ENCODE assay signal across 9 mouse cellular contexts in the genomic region with DNA sequence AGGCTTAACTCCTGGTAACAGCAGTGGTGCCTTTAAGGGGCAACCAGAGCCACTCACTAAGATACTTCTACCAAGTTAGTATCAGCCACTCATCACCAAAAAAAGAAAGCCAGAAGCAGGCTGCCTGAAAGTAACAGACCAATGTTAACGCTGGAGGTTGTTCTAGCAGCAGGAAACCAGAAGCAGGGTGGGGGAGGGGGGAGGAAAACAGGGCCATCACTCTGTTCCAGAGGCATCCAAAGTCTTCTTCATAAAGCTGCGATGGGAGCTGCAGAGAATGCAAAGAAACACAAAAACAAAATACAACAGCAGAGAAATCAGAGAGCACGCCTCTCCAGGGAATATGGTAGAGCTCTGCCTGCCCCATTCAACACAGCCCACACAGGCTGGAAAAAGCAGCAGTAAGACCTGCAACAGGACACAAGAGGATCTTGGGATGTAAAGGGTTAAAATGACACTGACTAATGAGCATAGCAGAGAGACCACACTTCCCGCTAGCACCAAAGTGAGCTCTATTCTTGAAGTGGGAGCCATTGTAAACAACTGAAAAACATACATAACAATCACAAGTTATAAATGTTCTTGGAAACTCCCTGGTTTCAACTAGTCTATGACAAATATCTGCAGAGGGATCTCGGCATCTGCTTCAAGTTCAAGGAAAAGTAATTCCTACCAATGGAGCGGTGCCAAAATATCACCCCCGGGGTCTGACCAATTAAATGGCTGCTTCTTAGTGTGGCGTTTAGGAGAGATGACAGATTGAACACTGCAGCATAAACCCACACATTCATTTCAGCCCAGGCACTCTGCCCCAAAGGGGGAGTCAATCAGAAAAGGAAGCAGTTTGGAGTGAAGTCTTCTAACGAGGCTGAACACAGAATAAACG. TPM values are rescaled to one million over a fixed set of nuclear protein-coding genes. Genes with fewer than 3 reads are reported as not detected.
DNase-seq lines count a peak whose midpoint lies in the region; ATAC-seq and TF ChIP-seq lines count a peak whose summit lies in the region.
"Had no signal": no experiment of that assay in that cellular context is flagged by ENCODE, and none has a peak within 500 bp of the region (broad histone marks: within the 10 kb centered on the region; RNA-seq: fewer than 3 reads in every experiment).

No protein-coding gene starts in this region.

- 18% methylated on average over 10 of the region's 10 CpGs for WGBS in intestine, embryonic 14.5 days
- 45% methylated on average over 10 of the region's 10 CpGs for WGBS in intestine, postnatal 0 days
- WGBS in hindbrain, embryonic 12.5 days = 21% methylated on average over 10 of the region's 10 CpGs
- 23% methylated on average over 10 of the region's 10 CpGs for WGBS in stomach, embryonic 16.5 days

- H3K4me2 ChIP-seq in intestine, embryonic 14.5 days (ENCODE audit: low read length) = peak overlapping the region; percentile 38
- no peak overlapping the region for H3K4me2 ChIP-seq in intestine, postnatal 0 days (replicated peaks; ENCODE audit: low read depth)
- H3K4me2 ChIP-seq in hindbrain, embryonic 12.5 days (replicated peaks) = peak overlapping the region; percentile 34
- peak overlapping the region; percentile 35; the same call in 1 of the 2 replicates for H3K4me2 ChIP-seq in stomach, embryonic 16.5 days (ENCODE audit: low read depth, low read length)

- DNase-seq in intestine, embryonic 14.5 days (ENCODE audit: low spot score) = peak; percentile 61
- DNase-seq in right cerebral cortex, adult 2 months (ENCODE audit: low spot score in 2 of 2) = peak; percentile 19 to 32
- DNase-seq in right cerebral cortex, postnatal 25 days = no peak
- no peak for DNase-seq in gastrocnemius, postnatal 36 days
- DNase-seq in frontal cortex, postnatal 14 days (ENCODE audit: low spot score in 2 of 2) = no peak

- ATAC-seq in intestine, embryonic 14.5 days (replicated peaks; ENCODE audit: low FRiP score, low TSS enrichment, low read depth) = no peak
- ATAC-seq in intestine, postnatal 0 days = no peak
- ATAC-seq in hindbrain, embryonic 12.5 days (ENCODE audit: low FRiP score) = 0 out of 2 replicates have a peak, but pooled peaks have one; percentile 56
- no peak; the same call in 1 of the 2 replicates for ATAC-seq in stomach, embryonic 16.5 days (ENCODE audit: insufficient read depth, low FRiP score)

- H3K27ac ChIP-seq in intestine, embryonic 14.5 days (ENCODE audit: low read depth) = no peak overlapping the region
- H3K27ac ChIP-seq in intestine, postnatal 0 days (ENCODE audit: low read depth, low read length) = no peak overlapping the region
- H3K27ac ChIP-seq in hindbrain, embryonic 12.5 days = no peak overlapping the region
- no peak overlapping the region for H3K27ac ChIP-seq in stomach, embryonic 16.5 days (ENCODE audit: low read length)

- no peak for TF ChIP-seq CTCF in intestine, postnatal 0 days (IDR thresholded peaks at IDR 0.05; ENCODE audit: low read depth)

- H3K9me3 ChIP-seq in intestine, embryonic 14.5 days (ENCODE audit: control insufficient read depth, low read length) = no peaks in the 10 kb centered on the region
- H3K9me3 ChIP-seq in intestine, postnatal 0 days (ENCODE audit: control insufficient read depth) = no peaks in the 10 kb centered on the region
- no peaks in the 10 kb centered on the region for H3K9me3 ChIP-seq in hindbrain, embryonic 12.5 days (replicated peaks)
- H3K9me3 ChIP-seq in stomach, embryonic 16.5 days (replicated peaks; ENCODE audit: control insufficient read depth, low read length) = no peaks in the 10 kb centered on the region
- H3K9me3 ChIP-seq: G1E had no signal

- intact Hi-C loops in gastrocnemius, postnatal 36 days (cut with DNase I) = no loop called here

- no peak overlapping the region for H3K4me3 ChIP-seq in intestine, embryonic 14.5 days (ENCODE audit: low read depth, low read length)
- no peak overlapping the region for H3K4me3 ChIP-seq in intestine, postnatal 0 days (ENCODE audit: low read depth, low read length)
- 0 out of 2 replicates have a peak overlapping the region, but pooled peaks have one; percentile 2 for H3K4me3 ChIP-seq in hindbrain, embryonic 12.5 days
- peak overlapping the region; percentile 5; the same call in 1 of the 2 replicates for H3K4me3 ChIP-seq in stomach, embryonic 16.5 days (replicated peaks; ENCODE audit: low read length)

- no peak overlapping the region for H3K9ac ChIP-seq in intestine, embryonic 14.5 days (ENCODE audit: low read length)
- H3K9ac ChIP-seq in intestine, postnatal 0 days (ENCODE audit: low read depth, low read length) = no peak overlapping the region
- H3K9ac ChIP-seq in hindbrain, embryonic 12.5 days = no peak overlapping the region
- peak overlapping the region; percentile 26; the same call in 1 of the 2 replicates for H3K9ac ChIP-seq in stomach, embryonic 16.5 days (ENCODE audit: low read length)

- H3K4me1 ChIP-seq in intestine, embryonic 14.5 days (replicated peaks; ENCODE audit: control insufficient read depth, insufficient read depth, low read length) = peaks cover 14% of the 10 kb centered on the region
- H3K4me1 ChIP-seq in intestine, postnatal 0 days (replicated peaks; ENCODE audit: control insufficient read depth, insufficient read depth, low read length) = no peaks in the 10 kb centered on the region
- peaks cover 18% of the 10 kb centered on the region for H3K4me1 ChIP-seq in hindbrain, embryonic 12.5 days
- peaks cover 16% of the 10 kb centered on the region for H3K4me1 ChIP-seq in stomach, embryonic 16.5 days (ENCODE audit: control insufficient read depth, insufficient read depth, low read length)

- no peaks in the 10 kb centered on the region for H3K36me3 ChIP-seq in intestine, embryonic 14.5 days (ENCODE audit: control insufficient read depth, insufficient read depth, low read length)
- H3K36me3 ChIP-seq in intestine, postnatal 0 days (ENCODE audit: control insufficient read depth, insufficient read depth) = no peaks in the 10 kb centered on the region
- H3K36me3 ChIP-seq in hindbrain, embryonic 12.5 days = no peaks in the 10 kb centered on the region
- no peaks in the 10 kb centered on the region for H3K36me3 ChIP-seq in stomach, embryonic 16.5 days (ENCODE audit: control insufficient read depth, insufficient read depth, low read length)

- no peaks in the 10 kb centered on the region for H3K27me3 ChIP-seq in intestine, embryonic 14.5 days (replicated peaks; ENCODE audit: control insufficient read depth, insufficient read depth, low read length)
- no peaks in the 10 kb centered on the region for H3K27me3 ChIP-seq in intestine, postnatal 0 days (replicated peaks; ENCODE audit: control insufficient read depth, insufficient read depth, low read length)
- H3K27me3 ChIP-seq in hindbrain, embryonic 12.5 days = no peaks in the 10 kb centered on the region
- no peaks in the 10 kb centered on the region for H3K27me3 ChIP-seq in stomach, embryonic 16.5 days (ENCODE audit: control insufficient read depth, insufficient read depth, low read length)

RNA-seq across cellular contexts. Expression of a gene that starts 39.8 kb away (rescaled TPM):
- polyA plus RNA-seq in intestine, embryonic 14.5 days (2014; fragmentation: Nextera tagmentation; extraction: Ambion mirVana) = 12.1 and 13.5 TPM in 2 replicates
- polyA plus RNA-seq in intestine, postnatal 0 days (2015; fragmentation: Nextera tagmentation; extraction: Ambion mirVana) = 9.7 and 9.8 TPM in 2 replicates
- 8.9 and 9.6 TPM in 2 replicates for polyA plus RNA-seq in hindbrain, embryonic 12.5 days (2016; fragmentation: Nextera tagmentation; extraction: Ambion mirVana)
- 21.9 and 23.8 TPM in 2 replicates for polyA plus RNA-seq in stomach, embryonic 16.5 days (2015; fragmentation: Nextera tagmentation; extraction: Ambion mirVana)
- 1 to 10 TPM; 5.6 to 9.7 TPM for total RNA-seq in gastrocnemius, postnatal 36 days (2021)

RNA-seq across cellular contexts. Expression of a gene that starts 50.3 kb away (rescaled TPM):
- 37.4 and 37.6 TPM in 2 replicates for polyA plus RNA-seq in intestine, embryonic 14.5 days (2014; fragmentation: Nextera tagmentation; extraction: Ambion mirVana)
- 8.4 and 9.2 TPM in 2 replicates for polyA plus RNA-seq in intestine, postnatal 0 days (2015; fragmentation: Nextera tagmentation; extraction: Ambion mirVana)
- 49.9 and 50.1 TPM in 2 replicates for polyA plus RNA-seq in hindbrain, embryonic 12.5 days (2016; fragmentation: Nextera tagmentation; extraction: Ambion mirVana)
- 27.3 and 30.7 TPM in 2 replicates for polyA plus RNA-seq in stomach, embryonic 16.5 days (2015; fragmentation: Nextera tagmentation; extraction: Ambion mirVana)
- 10 to 100 TPM; 17.4 to 19.5 TPM for total RNA-seq in gastrocnemius, postnatal 36 days (2021)

RNA-seq across cellular contexts. Expression of a gene that starts 59.2 kb away (rescaled TPM):
- polyA plus RNA-seq in intestine, embryonic 14.5 days (2014; fragmentation: Nextera tagmentation; extraction: Ambion mirVana) = 14.7 and 15.4 TPM in 2 replicates
- polyA plus RNA-seq in intestine, postnatal 0 days (2015; fragmentation: Nextera tagmentation; extraction: Ambion mirVana) = 9.1 and 9.7 TPM in 2 replicates
- polyA plus RNA-seq in hindbrain, embryonic 12.5 days (2016; fragmentation: Nextera tagmentation; extraction: Ambion mirVana) = 10.9 and 12.6 TPM in 2 replicates
- 12.5 and 12.8 TPM in 2 replicates for polyA plus RNA-seq in stomach, embryonic 16.5 days (2015; fragmentation: Nextera tagmentation; extraction: Ambion mirVana)
- 1 to 10 TPM; 2.9 to 4.0 TPM for total RNA-seq in gastrocnemius, postnatal 36 days (2021)

Comparison
In these comparisons a context has a peak if more than half of its experiments do, and no peak if none do; other contexts are left out.
1. DNase-seq: peak in intestine, embryonic 14.5 days (single experiment) and right cerebral cortex, adult 2 months (2 of 2); none in right cerebral cortex, postnatal 25 days (single experiment), gastrocnemius, postnatal 36 days (0 of 2) and frontal cortex, postnatal 14 days (0 of 2).
2. H3K4me3 ChIP-seq: peak in hindbrain, embryonic 12.5 days (single experiment) and stomach, embryonic 16.5 days (single experiment); none in intestine, embryonic 14.5 days (single experiment) and intestine, postnatal 0 days (single experiment).